Mouse (Mus musculus): ENCODE measurements around the gene Phactr2.
"Not testable (repeated sequence)": the region's sequence is repeated elsewhere in the genome, so short reads cannot be mapped to it uniquely, and the experiment has no call there.

The Phactr2 gene

GRCm38 (mm10) chr10:13200862-13201261, 273.4 kb downstream of the Phactr2 start:
- no peak for DNase-seq

- no peak for DNase-seq
Measured at GRCm38 (mm10) chr10:13199234-13199633, 275.0 kb downstream of the Phactr2 start.

- no peak for DNase-seq
Measured at GRCm38 (mm10) chr10:13196872-13197507, 277.2 kb downstream of the Phactr2 start.

GRCm38 (mm10) chr10:13193496-13193895, 280.7 kb downstream of the Phactr2 start:
- not testable (repeated sequence) for DNase-seq

- DNase-seq = peak; percentile 97
Measured at GRCm38 (mm10) chr10:13192731-13193351, 281.4 kb downstream of the Phactr2 start, which contains the start of gene Ltv1. Ltv1 (minus strand) TSS chr10:13193168.

GRCm38 (mm10) chr10:13189881-13190280, 284.3 kb downstream of the Phactr2 start:
- DNase-seq = no peak

GRCm38 (mm10) chr10:13186754-13187153, 287.5 kb downstream of the Phactr2 start:
- no peak for DNase-seq

GRCm38 (mm10) chr10:13184170-13184766, 289.9 kb downstream of the Phactr2 start:
- no peak for DNase-seq

GRCm38 (mm10) chr10:13180211-13180610, 294.0 kb downstream of the Phactr2 start:
- DNase-seq = peak; percentile 21

- no peak for DNase-seq
Measured at GRCm38 (mm10) chr10:13177973-13178624, 296.1 kb downstream of the Phactr2 start, which contains the start of gene Zc2hc1b. Zc2hc1b (minus strand) TSS chr10:13178023.

GRCm38 (mm10) chr10:13175866-13176265, 298.3 kb downstream of the Phactr2 start:
- DNase-seq = no peak

GRCm38 (mm10) chr10:13172798-13173221, 301.4 kb downstream of the Phactr2 start:
- DNase-seq = no peak

- DNase-seq = no peak
Measured at GRCm38 (mm10) chr10:13171461-13171860, 302.8 kb downstream of the Phactr2 start.

- peak; percentile 13 for DNase-seq
Measured at GRCm38 (mm10) chr10:13170739-13171448, 303.3 kb downstream of the Phactr2 start.

- no peak for DNase-seq
Measured at GRCm38 (mm10) chr10:13168461-13168860, 305.8 kb downstream of the Phactr2 start.

- no peak for DNase-seq
Measured at GRCm38 (mm10) chr10:13162031-13162430, 312.2 kb downstream of the Phactr2 start.

GRCm38 (mm10) chr10:13160913-13161312, 313.3 kb downstream of the Phactr2 start:
- DNase-seq = no peak

All from liver (tissue).